Mouse (Mus musculus) lung, postnatal 0 days (tissue): ENCODE results near the gene Zfand2b.

ENCODE experiments used
- CTCF ChIP-seq: IDR thresholded peaks from 2 replicates; pipeline ENCODE4 v1.5.1; 2016; ENCODE audit warnings: antibody characterized with exemption, mild to moderate bottlenecking
- EP300 ChIP-seq: IDR thresholded peaks from 2 replicates; pipeline ENCODE4 v1.6.1; 2016; ENCODE audit warnings: antibody characterized with exemption, mild to moderate bottlenecking, control low read depth

- TF ChIP-seq CTCF (no peak), EP300 (no peak)
These were observed 31.7 kb upstream of the Zfand2b start for GRCm38 (mm10) chr1:75136730-75137129.
